Mouse (Mus musculus) hindbrain, embryonic 13.5 days (tissue): ENCODE measurements at regions not wholly inside any gene's neighbourhood (a gene's known extent, or its start where the extent isn't known, plus 50 kb on each side); places are given as distances from the start of the nearest gene placed in this dataset.

Source experiments
- ATAC-seq: fragments of 200-750 bp; cut with Nextera tagmentation; 2 replicates; pipeline ENCODE4 v1.8.0; 2017; ENCODE audit warnings: moderate TSS enrichment; ENCODE audit not compliant: low FRiP score
- H3K27ac ChIP-seq: fragments of 300-500 bp; sonication (generic); 2 replicates; pipeline ENCODE4 v1.5.1; 2015; ENCODE audit warnings: inconsistent platforms, mild to moderate bottlenecking, moderate library complexity
- H3K27me3 ChIP-seq: fragments of 300-500 bp; sonication (generic); 2 replicates; pipeline ENCODE4 v1.6.1; 2015; ENCODE audit warnings: mild to moderate bottlenecking, inconsistent platforms
- H3K36me3 ChIP-seq: fragments of 300-500 bp; sonication (generic); 2 replicates; pipeline ENCODE4 v1.6.1; 2015; ENCODE audit warnings: mild to moderate bottlenecking, inconsistent platforms
- H3K4me1 ChIP-seq: fragments of 300-500 bp; sonication (generic); replicated peaks from 2 replicates; pipeline ENCODE4 v1.6.1; 2015; ENCODE audit warnings: inconsistent platforms
- H3K4me2 ChIP-seq: fragments of 300-500 bp; sonication (generic); 2 replicates; pipeline ENCODE4 v1.6.1; 2015; ENCODE audit warnings: inconsistent platforms, mild to moderate bottlenecking, moderate library complexity
- H3K4me3 ChIP-seq: fragments of 300-500 bp; sonication (generic); 2 replicates; pipeline ENCODE4 v1.5.1; 2015; ENCODE audit warnings: mild to moderate bottlenecking, inconsistent platforms
- H3K9ac ChIP-seq: fragments of 300-500 bp; sonication (generic); 2 replicates; pipeline ENCODE4 v1.6.1; 2015; ENCODE audit warnings: mild to moderate bottlenecking, inconsistent platforms
- H3K9me3 ChIP-seq: fragments of 300-500 bp; sonication (generic); 2 replicates; pipeline ENCODE4 v1.6.1; 2016; ENCODE audit warnings: inconsistent platforms
- WGBS: fragments of 180-500 bp; shearing (Covaris S2); methylation state at CpG from one replicate; pipeline ENCODE4 v1.1.7; 2015; 5-methylcytosine and 5-hydroxymethylcytosine counted together

DNA sequence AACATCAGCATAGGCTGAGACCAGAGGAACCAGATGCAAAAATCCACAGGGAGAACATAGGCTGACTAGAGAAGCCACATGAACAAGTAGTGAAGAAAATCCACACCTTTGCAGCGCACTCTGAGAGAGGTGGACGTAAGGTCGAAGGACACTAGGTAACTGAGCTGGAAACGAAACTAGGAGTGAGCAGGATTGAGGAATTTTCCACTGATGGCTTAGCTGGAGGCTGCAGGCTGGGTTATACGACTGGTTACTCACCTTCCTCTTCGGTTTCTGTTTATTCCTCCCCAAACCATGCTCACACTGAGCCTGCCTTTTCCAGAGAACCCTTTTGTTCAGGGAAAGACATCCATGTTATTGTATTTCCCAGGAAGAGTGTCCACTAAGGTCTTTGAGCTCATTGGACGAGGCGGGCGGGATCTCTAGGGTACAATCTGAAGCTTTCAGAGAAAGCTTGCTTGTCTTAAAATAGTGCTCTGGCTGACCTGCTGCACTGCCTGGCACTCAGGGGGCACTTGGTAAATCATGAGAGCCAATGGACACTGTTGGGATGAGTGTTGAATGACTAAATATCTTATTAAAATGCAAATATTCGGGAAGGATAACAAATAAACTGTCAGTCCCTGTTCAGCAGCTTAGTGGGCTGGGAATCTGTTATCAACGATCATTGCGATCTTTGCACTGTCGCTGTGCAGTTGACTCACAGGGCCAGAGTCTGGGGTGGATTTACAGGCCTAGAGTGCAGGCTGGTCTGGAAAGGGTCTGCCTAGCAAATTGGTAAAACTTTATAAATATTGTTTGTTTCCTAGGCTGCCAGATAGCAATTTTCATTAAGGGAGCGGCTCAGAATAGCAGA, 76.7 kb upstream of the Bbx start:
- no peak overlapping the region for H3K27ac ChIP-seq
- WGBS = 71% methylated on average over 14 of the region's 14 CpGs

DNA sequence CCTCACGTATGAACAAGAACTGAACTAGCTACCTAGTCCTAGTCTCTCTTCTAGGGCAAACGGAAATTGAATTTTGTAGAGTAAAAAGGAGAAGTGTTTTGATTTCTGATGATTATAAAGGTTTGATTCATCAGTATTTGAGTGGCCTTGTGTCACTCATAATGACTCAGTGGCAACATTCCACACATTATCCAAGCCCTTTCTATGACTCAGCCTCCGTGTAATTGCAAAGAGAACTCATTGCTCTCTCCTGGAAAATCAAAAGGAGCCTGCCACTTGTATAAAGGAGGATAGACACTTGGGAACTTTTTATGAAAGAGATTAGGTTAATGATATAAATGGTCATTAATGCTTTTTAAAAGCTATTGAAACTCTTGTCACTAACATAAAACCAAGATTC, 72.4 kb upstream of the Bbx start:
- WGBS = 69% methylated on average over 3 of the region's 3 CpGs
- no peak for ATAC-seq
- no peak overlapping the region for H3K4me3 ChIP-seq
- no peak overlapping the region for H3K9ac ChIP-seq
- H3K27ac ChIP-seq = no peak overlapping the region
- no peaks in the 10 kb centered on the region for H3K9me3 ChIP-seq
- H3K4me2 ChIP-seq = no peak overlapping the region
- no peaks in the 10 kb centered on the region for H3K36me3 ChIP-seq
- no peaks in the 10 kb centered on the region for H3K4me1 ChIP-seq
- H3K27me3 ChIP-seq = no peaks in the 10 kb centered on the region

More for the DNA sequence above, 76.7 kb upstream of the Bbx start:
- H3K9ac ChIP-seq = no peak overlapping the region
- no peaks in the 10 kb centered on the region for H3K36me3 ChIP-seq
- no peak overlapping the region for H3K4me3 ChIP-seq
- no peaks in the 10 kb centered on the region for H3K4me1 ChIP-seq
- no peaks in the 10 kb centered on the region for H3K27me3 ChIP-seq
- H3K4me2 ChIP-seq = no peak overlapping the region
- no peaks in the 10 kb centered on the region for H3K9me3 ChIP-seq
- ATAC-seq = no peak

GRCm38 (mm10) chr16:50498909-50499308, 66.7 kb upstream of the Bbx start:
- Histone ChIP-seq H3K27ac (no peak overlapping the region), H3K4me2 (no peak overlapping the region), H3K4me3 (no peak overlapping the region), H3K36me3 (no peaks in the 10 kb centered on the region), H3K9me3 (no peaks in the 10 kb centered on the region), H3K4me1 (no peaks in the 10 kb centered on the region), H3K9ac (no peak overlapping the region), H3K27me3 (no peaks in the 10 kb centered on the region)
- 72% methylated on average over 7 of the region's 7 CpGs for WGBS
- no peak for ATAC-seq

- Histone ChIP-seq H3K4me3 (no peak overlapping the region), H3K9ac (no peak overlapping the region), H3K36me3 (no peaks in the 10 kb centered on the region), H3K4me1 (no peaks in the 10 kb centered on the region), H3K9me3 (no peaks in the 10 kb centered on the region), H3K27ac (no peak overlapping the region), H3K27me3 (no peaks in the 10 kb centered on the region), H3K4me2 (no peak overlapping the region)
- ATAC-seq = no peak
- WGBS = 95% methylated on average over 2 of the region's 2 CpGs
Measured at GRCm38 (mm10) chr16:50493662-50494061, 61.5 kb upstream of the Bbx start.

DNA sequence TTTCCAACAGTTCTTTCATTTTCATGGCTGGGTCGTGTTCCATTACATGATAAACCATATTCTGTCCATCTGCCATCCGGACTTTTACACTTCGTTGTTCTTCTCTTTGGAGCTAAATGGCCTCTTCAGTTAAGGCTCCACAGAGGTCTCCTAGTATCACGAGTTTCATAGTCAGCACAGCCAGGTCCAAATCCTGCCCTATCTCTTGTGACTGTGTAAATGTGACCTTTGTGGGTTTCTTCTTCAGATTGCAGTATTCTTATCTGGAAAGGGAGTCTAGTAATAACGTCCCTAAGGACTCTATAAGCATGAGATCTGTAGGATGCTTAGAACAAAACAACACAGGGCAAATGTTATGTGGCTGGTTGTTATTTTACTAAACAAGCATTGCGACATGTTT, 57.1 kb upstream of the Bbx start:
- no peak overlapping the region for H3K4me2 ChIP-seq
- WGBS = 88% methylated on average over 6 of the region's 6 CpGs

GRCm38 (mm10) chr16:50482360-50482786, 50.2 kb upstream of the Bbx start:
- Histone ChIP-seq H3K9ac (no peak overlapping the region), H3K4me2 (0 out of 2 replicates have a peak overlapping the region, but pooled peaks have one; percentile 1)
- WGBS = 31% methylated on average over 9 of the region's 9 CpGs

More for the DNA sequence above, 57.1 kb upstream of the Bbx start:
- Histone ChIP-seq H3K27ac (no peak overlapping the region), H3K9ac (no peak overlapping the region), H3K4me1 (no peaks in the 10 kb centered on the region), H3K4me3 (no peak overlapping the region), H3K27me3 (no peaks in the 10 kb centered on the region), H3K36me3 (no peaks in the 10 kb centered on the region), H3K9me3 (no peaks in the 10 kb centered on the region)
- no peak for ATAC-seq

More at GRCm38 (mm10) chr16:50482360-50482786, 50.2 kb upstream of the Bbx start:
- Histone ChIP-seq H3K4me1 (no peaks in the 10 kb centered on the region), H3K36me3 (no peaks in the 10 kb centered on the region), H3K9me3 (no peaks in the 10 kb centered on the region), H3K4me3 (no peak overlapping the region), H3K27ac (no peak overlapping the region), H3K27me3 (no peaks in the 10 kb centered on the region)
- no peak for ATAC-seq
